Mouse (Mus musculus) layer of hippocampus, adult 18-20 months (tissue): Measurements from ENCODE around the gene Lcmt1. TPM values are rescaled to one million over a fixed set of nuclear protein-coding genes. Genes with fewer than 3 reads are reported as not detected.
A peak's percentile ranks its signal among the peaks of the same experiment; 100 is the strongest.

ENCODE experiments used
- DNase-seq, 2 experiments: peaks; one replicate each; pipeline ENCODE4 v3.0.0; 2022; ENCODE audit warnings: low spot score in 2 of 2
- long read RNA-seq: library from polyadenylated mRNA; stranded (forward); transcript quantifications from one replicate; pipeline ENCODE4 v2.0.0, GENCODE M21; 2021
- total RNA-seq, 2 experiments: library from RNA; stranded (reverse); gene quantifications; 2 replicates each; pipeline ENCODE4 v1.2.3; 2021

The Lcmt1 gene
- total RNA-seq: 10 to 100 TPM; 87.2 to 98.6 TPM
- long read RNA-seq, transcript Lcmt1-201 (11 exons, 1,369 nt): major isoform, 67 of 81 reads
- long read RNA-seq, partial matches to known transcripts: 2 of 81 reads
- long read RNA-seq, other reads (novel, unspliced or antisense): 12 of 81 reads

DNA sequence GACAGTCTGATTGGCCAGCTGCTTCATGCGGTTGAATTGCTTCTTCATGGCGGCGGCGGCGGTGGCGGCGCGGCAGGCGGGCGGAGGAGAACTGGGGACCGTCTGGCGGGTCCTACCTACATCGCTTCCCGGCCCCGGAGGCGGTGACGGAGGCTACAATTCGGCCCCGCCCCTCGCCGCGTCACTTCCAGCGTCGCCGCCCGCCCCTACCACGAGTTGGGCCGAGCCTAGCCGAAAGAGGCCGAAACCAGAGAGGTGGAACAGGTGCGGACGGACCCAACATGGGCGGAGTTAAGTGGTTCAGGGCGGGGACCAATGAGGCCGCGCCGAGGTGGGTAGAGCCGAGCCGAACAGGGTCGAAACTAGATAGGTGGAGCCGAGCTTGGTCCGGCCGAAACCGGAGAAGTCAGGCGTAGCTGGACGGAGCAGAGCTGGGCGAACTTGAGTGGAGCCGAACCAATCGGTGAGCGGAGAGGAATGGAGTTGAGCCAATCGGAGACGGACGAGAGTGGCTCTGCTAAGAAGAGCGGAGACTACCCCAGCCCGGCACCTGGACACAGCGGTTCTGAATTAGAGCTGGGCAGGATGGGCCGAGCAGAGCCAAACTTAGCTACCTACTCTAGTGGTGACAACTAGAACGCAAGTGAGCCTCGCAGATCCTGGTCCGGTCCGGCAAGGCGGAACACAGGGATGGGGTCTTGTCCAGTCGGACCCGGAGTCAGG is at the start of gene Lcmt1, which contains the start of gene Arhgap17:
Gene Lcmt1, plus strand, starts transcription at position 26 of the 723 bp plus-strand sequence.
Gene Arhgap17, minus strand, starts transcription at position 157 of the 723 bp plus-strand sequence.
- DNase-seq: peak; percentile 94 to 96

DNA sequence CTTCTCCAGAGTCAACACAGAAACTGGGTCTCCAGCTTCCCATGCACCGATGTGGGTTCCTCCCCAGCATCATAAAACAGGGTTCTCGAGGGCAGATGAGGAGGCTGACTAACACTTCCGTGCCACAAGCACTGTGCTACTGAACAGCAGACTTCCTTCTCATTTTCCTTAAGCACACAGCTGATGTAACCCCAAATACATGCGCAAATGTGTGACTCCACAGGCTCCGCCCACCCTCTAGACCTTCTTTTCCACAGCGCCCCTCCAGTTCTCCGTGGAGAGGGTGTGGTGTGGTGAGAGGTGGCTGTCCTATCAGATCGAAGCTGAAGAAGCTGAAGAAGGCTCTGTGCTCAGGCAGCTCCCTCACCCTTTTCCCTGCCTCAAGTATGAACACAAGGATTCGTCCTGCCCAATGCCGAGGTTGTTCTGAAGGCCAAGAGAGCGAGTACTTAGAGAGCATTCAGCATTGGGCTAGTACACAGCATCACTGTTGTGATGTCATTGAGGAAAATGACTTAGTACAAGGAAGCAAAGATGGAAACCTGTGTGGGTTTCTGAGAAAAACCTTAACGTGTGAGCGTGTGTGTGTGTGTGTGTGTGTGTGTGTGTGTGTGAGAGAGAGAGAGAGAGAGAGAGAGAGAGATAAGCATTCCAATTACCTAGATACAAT is 47.0 kb upstream of the Lcmt1 start:
- no peak for DNase-seq

DNA sequence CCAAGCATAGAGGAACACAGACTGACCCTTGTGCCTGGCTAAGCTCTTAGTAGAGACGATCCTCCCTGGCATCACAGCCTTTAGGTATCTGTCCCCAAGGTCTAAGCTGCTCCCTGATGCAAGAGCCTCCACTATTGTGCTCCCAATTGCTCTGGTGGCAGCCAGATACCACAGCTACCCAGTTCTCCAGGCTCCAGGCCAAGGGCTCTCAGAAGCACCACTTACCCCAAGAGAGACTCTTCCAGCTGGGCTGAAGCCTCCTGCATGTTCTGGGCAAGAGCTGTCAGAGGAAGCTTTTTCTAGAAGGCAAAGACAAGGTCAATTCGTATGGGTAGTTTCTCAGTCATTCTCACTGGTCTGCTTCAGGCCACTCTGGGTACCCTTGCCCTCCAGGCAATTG is 46.2 kb upstream of the Lcmt1 start:
- DNase-seq: no peak

DNA sequence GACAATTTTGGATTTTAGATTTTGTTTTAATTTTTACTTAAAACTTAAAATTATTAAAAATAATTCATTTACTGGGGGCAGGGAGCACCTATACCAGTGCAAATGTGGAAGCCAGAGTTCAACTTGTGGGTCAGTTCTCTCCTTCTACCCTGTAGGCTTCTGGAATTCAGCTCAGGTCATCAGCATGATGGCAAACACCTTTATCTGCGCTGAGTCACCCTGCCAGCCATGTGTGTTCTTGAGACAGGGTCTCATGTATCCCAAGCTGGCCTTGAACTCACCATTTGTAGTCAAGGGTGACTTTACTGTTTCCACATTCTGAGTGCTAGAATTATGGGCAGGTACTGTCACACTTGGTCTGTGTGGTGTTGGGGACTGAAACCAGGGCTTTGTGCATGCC is 45.5 kb upstream of the Lcmt1 start:
- no peak for DNase-seq

DNA sequence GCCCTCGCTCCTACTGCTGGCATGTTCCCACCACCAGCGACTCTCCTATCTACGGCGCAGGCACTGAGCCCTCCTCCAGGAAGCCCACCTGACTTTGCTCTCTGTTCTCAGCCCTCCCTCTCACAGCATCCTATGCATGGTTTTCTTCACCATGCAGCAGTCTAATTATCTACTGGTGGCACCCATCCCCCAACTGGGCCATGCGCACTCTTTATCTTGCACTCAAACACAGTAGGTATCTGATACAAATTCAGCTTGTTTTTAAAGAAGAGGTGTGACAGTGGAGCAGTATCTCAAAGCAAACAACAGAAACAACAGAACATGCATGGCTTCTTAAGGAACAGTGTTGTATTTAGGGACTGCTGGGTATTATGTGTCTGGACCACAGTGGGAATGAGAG is 43.5 kb upstream of the Lcmt1 start:
- DNase-seq: no peak

DNA sequence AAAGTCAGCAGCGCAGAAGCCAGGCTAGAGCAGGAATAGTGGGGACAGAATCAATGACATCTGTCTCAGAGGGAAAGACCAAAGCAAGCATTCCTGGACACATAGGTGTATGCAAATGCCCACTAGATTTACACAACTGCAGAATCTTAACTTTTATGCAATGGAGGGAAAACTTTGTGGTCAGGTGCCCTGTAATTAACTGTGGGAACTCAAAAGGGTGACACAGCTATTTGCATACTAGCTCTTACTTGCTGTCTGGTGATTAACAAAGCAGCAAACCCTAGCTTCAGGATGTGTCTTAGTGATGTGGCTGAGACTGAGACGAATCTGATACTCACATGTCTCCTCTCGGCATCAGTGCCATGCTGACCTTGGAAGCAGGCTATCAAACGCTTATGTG is 42.7 kb upstream of the Lcmt1 start:
- no peak for DNase-seq

DNA sequence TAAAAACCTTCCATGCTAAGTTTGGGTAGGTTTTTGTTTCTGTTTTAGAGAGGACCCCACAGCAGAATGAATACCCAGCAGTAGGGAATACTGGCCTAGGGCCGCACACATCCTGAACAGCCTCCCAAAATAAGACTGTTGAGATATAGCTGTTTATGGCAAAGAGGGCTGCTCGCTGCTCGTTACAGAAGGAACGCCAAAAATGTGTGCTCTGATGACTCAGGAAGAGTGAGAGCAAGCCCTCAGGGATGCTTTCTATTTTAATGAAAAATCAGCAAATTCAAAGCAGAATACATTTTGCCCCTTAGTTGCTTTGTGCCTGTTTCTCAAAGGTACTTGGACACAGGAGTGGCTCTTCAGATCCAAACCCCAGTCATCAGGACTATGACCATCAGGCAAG is 41.7 kb upstream of the Lcmt1 start:
- no peak for DNase-seq

DNA sequence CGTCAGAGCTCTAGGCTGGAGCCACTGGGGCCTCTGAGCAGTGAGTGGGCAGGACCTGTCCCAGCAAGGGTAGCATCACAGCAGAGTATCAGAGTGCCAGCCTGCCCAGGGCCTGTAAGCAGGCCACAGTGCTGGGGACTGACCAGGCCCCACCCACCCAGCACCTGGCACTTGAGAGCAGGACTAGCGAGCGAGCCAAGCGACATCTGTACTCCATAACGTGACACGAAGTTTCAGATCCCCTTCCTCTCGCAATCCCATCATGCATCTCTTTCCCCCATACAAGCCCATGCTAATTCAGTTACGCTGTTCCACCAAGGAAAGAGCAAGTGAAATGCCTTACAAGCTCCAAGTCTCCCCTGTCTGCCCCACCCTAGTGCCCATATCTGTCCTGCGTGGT is 39.1 kb upstream of the Lcmt1 start:
- DNase-seq: no peak

DNA sequence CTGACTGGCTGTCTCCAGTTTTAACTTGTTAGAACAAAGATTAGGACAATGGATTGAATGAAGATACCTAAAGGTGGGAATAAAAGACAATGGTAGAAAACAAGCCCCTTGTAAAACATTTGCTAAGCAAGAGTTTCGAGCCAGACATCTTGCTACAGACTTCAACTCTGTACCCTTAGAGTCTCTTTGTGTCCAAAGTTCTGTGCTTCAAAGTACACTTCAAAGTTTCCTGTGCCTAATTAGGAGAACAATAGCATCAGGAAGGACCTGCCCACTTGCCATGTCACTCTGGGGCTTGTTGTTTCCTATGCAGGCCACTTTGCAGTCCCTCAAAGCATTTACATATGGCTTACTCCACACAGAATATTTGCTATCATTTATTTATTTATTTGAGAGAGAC is 33.3 kb upstream of the Lcmt1 start:
- no peak for DNase-seq

DNA sequence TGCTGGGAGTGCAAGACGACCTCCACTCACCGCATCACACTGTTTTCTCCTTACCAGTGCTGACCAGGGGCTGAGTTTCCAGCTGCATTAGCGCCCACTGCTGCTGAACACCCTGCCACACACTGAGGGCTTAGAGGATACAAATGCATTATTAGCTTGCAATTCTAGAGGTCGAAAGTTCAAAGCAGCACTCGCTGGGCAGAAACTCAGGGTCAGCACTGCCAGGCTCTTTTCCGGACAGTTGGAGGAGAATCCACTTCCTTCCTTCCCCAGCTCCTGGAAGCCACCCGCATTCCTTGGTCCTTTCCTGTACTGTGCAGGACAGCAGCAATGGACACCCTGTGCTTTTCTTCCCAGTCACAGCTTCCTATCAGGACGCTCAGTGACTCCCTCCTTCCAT is 31.2 kb upstream of the Lcmt1 start:
- no peak for DNase-seq

DNA sequence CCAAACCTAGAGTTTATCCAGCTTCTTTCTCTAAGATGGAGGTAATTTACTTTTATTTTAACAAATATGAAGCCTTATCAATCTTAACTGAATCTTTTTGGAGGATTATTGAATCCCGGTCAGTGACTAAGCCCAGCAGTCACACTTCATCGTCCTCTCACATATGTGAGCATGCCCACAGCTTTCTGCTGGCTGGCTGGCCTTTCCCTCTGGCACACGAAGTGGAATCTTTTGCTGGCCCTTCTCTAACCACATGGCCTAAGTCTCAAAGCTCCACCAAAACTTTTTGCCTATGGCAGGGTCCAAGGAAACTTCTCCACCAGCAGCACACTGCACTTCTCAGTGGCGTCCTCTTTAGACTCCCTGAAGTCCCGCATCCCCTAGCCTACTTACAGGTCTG is 27.7 kb upstream of the Lcmt1 start:
- no peak for DNase-seq

DNA sequence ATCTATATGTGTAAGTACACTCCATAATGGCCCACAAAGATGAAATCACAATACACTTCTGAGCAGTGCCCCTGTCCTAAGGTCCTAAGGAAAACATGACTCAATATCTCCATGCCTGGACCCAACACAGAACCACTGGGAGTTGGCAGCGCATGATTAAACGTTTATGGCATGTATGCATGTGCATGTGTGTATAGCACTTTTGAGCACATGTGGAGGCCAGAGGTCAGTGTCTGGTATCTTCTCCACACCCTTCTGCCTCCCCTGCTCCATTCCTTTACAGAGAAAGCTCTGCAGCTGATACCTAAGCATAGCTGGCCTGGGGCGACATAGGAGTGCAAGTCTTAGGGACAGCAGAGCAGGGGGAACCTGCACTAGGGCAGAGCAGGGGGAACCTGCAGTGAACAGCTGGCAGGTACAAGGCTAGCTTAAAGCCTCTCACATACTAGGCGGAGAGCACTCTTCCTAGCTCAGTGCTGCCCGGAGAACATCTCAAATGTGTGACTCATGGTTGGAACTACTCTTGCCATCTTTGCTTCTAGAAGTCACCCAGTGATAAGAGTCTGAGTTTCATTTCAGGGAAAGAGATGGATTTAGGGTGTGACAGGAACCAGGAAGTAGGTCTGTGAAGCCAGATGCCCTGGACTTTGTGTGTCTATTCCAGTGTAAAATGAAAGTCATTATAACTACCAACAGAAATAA is 25.4 kb upstream of the Lcmt1 start:
- no peak for DNase-seq

DNA sequence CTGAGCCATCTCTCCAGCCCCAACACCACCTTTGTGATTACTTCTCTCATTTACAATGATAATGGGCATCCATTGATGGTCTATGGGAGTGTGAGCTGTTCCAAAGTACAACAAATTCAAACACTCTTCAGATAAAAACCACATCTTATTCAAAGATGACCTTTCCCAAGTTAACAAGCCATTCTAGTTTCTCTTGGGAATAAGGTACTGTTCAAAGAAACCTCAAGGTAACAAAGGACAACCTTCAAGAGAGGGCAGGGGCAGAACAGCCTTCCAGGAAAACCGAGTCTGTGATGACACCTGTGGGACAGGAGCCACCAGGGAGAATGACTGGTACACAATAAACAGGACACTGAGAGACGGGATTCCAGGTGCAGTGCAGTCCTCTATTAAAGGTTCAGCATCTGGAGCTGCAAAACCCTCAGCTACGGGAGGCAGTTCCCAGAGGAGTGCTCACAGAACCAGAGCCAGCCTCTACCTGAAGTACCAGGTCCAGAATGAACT is 24.5 kb upstream of the Lcmt1 start:
- no peak for DNase-seq

DNA sequence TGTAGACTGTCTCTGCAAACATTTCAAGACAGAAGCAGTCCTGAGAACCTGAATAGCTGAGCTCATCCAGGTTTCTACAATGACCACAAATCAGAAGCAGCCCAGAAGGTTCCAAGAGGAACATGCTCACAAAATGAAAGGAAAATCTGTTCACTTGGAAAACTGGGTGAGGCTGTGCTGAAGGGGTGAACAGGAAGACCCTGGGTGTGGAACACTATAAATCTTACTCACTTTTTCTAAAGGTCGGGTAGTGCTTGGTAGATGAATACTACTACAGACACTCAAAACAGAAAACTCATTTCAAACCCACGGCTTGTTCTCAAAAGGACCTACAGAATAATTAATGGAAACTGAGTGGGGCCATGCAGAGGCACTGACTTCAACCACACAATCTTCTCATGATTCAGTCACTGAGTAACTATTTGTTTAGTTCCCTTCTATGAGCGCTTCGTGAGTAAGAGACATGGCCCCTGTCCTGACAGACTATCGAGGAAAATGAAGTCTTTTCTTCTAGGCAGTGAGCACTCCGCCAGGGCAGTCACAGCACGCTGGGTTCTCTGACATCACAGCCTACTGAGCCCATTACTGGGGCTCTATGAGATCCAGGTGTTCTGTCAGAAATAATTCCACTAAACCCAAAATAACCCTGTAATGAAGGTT is 22.8 kb upstream of the Lcmt1 start:
- DNase-seq: no peak

DNA sequence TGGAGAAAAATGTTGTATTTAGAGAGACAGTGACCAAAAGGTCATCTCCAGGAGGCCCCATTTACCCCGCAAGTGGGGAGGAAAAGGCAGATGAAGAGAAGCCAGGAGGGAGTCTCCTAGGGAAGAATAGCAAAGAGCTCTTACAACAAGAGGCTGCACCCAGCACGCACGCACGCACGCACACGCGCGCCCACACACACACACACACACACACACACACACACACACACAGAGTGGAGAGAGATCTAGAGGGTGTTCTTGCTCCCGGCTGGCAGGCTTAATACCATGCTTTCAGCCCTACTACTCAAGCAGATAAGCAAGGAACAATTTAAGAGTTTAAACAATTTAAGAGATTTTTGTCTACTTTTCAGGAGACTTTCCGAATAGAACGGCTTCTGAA is 19.8 kb upstream of the Lcmt1 start:
- DNase-seq: no peak

DNA sequence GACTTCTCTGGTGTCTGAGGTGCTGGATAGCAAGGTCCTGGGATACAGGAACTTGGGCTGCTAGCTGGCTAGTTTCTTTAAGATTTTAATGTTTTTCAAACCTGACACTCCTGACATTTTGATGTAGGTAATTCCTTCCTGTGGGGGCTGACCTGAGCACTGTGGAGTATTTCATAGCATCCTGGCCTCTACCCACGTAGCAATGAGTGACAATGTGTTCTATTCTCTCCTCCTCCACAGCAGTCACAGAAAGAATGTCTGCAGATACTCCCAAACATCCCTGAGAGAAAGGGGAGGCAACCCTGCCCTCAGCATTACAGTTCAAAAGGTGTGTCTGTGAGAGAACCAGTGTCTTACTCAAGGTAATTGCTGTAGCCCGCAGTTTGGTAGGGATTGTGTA is 19.3 kb upstream of the Lcmt1 start:
- peak in 1 of 2 experiments; percentile 55 for DNase-seq

DNA sequence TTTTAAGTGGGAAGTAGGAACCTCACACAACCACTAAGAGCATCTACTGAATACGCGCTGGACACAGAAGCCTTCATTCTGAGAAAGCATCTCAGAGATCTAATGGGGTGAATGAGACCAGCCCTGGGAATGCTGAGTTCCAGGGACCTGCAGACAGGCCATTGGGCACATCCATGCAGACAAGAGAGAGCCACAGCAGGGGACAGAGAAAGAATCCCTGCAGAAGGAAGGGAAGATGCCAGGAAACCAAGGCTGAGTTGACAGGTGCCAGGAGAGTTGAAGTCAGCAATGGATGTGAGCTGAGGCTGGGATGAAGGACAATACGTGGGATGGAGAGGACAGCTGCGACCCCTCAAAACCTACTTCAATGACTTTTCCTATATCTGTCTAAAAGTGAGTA is 16.5 kb upstream of the Lcmt1 start:
- no peak for DNase-seq

DNA sequence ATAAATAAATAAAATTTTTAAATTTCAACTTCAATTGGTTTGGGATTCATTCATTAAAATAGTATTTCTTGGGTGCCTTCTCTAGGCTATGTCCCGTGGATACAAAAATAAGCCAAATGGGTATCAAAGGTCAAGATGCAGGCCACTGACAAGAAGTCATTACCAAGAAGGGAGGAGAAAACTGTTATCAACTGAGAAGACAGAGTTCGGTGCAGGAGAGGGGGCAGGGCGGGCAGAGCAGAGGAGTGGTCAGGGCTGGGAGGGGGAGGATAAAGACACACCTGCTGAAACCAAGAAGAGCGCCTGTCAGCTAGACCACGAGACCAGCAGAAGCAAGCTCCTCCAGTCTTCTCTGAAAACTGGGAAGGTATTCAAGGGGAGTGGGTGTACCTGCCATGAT is 15.7 kb upstream of the Lcmt1 start:
- no peak for DNase-seq

DNA sequence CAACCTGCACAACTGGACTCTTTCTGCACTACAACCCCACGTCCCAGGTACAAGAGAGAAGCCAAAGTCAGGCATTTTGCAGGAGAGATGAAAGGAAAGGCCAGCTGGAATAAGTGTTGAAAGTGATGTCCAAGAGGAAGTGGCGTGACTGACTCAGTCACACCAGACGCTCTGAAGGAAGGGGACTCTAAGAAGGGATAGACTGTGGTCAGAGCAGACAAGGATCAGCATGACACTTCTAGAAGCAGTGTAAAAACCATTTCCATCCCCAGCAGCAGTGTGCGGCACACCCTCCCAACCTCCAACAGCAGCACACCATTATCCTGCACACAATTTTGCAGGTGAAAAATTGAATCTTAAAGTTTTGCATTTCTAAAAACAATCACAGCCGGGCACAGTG is 15.2 kb upstream of the Lcmt1 start:
- DNase-seq: no peak

DNA sequence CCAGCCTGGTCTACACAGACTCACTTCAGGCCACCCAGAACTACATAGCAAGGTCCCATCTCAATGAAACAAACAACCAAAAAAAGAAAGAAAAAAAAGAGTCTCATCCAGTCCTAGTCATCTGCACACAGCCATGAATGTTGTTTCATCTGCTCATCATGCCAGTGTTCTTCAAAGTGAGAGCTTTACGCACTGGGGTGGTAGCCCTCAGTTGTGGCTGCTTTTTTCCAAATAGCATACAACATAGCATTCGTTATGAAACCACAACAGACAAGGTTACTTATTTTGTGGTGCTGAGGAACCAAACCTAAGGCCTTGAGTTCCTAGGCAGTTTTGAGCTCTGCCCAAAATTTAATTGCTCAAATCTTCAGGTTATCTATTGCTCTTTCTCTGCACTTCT is 14.7 kb upstream of the Lcmt1 start:
- no peak for DNase-seq

DNA sequence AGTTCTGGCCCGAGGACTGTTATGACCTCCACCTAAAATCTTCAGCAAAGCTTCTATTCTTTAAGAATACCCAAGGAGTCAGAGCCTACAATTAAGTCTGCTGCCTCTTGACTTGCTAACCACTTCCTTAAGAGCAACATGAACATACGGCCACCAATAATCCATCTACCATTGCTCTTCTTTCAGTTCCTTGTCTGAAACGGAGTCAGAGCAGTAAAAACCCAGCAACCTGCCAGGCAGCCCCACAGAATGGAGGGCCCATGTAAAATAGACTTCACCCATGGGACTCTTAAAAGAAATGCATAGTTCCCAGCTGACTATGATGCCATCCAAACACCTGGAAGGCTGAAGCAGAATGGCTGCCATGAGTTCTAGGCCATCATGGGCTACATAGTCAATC is 13.4 kb upstream of the Lcmt1 start:
- DNase-seq: no peak
